Mouse (Mus musculus): ENCODE measurements around the gene Zfp655. TPM values are rescaled to one million over a fixed set of nuclear protein-coding genes. Genes with fewer than 3 reads are reported as not detected.

Gene Zfp655
- polyA plus RNA-seq, 1 experiment, result 8.6 TPM

GRCm38 (mm10) chr5:145211340-145211739 is 20.2 kb upstream of the Zfp655 start:
- Histone ChIP-seq H3K4me1 (ENCODE audit: control insufficient read depth, insufficient read depth, insufficient read length, low read length) (no peaks in the 10 kb centered on the region), H3K27me3 (ENCODE audit: control insufficient read depth, insufficient read depth, low read length) (no peaks in the 10 kb centered on the region), H3K4me3 (ENCODE audit: low read depth, low read length) (no peak overlapping the region), H3K36me3 (ENCODE audit: control insufficient read depth, insufficient read depth, low read length) (peaks cover 13% of the 10 kb centered on the region), H3K27ac (ENCODE audit: insufficient read depth, low read depth, low read length) (no peak overlapping the region)
- WGBS, result 93% methylated on average over 4 of the region's 4 CpGs
- TF ChIP-seq CTCF (IDR thresholded peaks at IDR 0.05; ENCODE audit: extremely low read depth, insufficient read length, insufficient replicate concordance, low read depth, low read length) (no peak), POLR2A (IDR thresholded peaks at IDR 0.05; ENCODE audit: low read depth, low read length) (no peak)

DNA sequence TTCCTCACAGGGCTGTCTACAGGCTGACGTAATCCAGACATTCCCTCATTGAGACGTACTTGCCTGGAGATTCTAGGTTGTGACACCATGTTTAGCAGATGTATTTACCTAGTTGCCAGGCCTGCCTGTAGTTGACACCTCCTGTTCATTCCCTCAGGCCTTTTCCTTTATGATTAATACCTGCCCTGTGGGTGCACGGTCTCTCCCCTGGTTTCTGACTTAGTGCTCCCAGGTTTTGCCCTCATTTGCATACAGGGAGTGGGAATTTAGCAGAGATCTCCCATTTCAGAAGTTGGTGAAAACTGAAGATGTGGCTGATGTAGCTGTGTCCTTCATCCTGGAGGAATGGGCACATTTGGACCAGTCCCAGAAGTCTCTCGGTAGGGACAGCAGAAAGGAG is 19.3 kb upstream of the Zfp655 start:
- 90% methylated on average over 4 of the region's 4 CpGs for WGBS
- no peak for TF ChIP-seq POLR2A (IDR thresholded peaks at IDR 0.05; ENCODE audit: low read depth, low read length)
- no peak for TF ChIP-seq CTCF (IDR thresholded peaks at IDR 0.05; ENCODE audit: extremely low read depth, insufficient read length, insufficient replicate concordance, low read depth, low read length)

GRCm38 (mm10) chr5:145213505-145213904 is 18.0 kb upstream of the Zfp655 start:
- Histone ChIP-seq H3K27ac (ENCODE audit: insufficient read depth, low read depth, low read length) (no peak overlapping the region), H3K4me3 (ENCODE audit: low read depth, low read length) (no peak overlapping the region), H3K4me1 (ENCODE audit: control insufficient read depth, insufficient read depth, insufficient read length, low read length) (peaks cover 5% of the 10 kb centered on the region), H3K36me3 (ENCODE audit: control insufficient read depth, insufficient read depth, low read length) (peaks cover 16% of the 10 kb centered on the region), H3K27me3 (ENCODE audit: control insufficient read depth, insufficient read depth, low read length) (no peaks in the 10 kb centered on the region)
- TF ChIP-seq CTCF (IDR thresholded peaks at IDR 0.05; ENCODE audit: extremely low read depth, insufficient read length, insufficient replicate concordance, low read depth, low read length), result no peak
- TF ChIP-seq POLR2A (IDR thresholded peaks at IDR 0.05; ENCODE audit: low read depth, low read length), result no peak
- 88% methylated on average over 3 of the region's 3 CpGs for WGBS

More for the DNA sequence above, 19.3 kb upstream of the Zfp655 start:
- Histone ChIP-seq H3K4me3 (ENCODE audit: low read depth, low read length) (no peak overlapping the region), H3K36me3 (ENCODE audit: control insufficient read depth, insufficient read depth, low read length) (peaks cover 12% of the 10 kb centered on the region), H3K27me3 (ENCODE audit: control insufficient read depth, insufficient read depth, low read length) (no peaks in the 10 kb centered on the region), H3K4me1 (ENCODE audit: control insufficient read depth, insufficient read depth, insufficient read length, low read length) (no peaks in the 10 kb centered on the region), H3K27ac (ENCODE audit: insufficient read depth, low read depth, low read length) (no peak overlapping the region)

DNA sequence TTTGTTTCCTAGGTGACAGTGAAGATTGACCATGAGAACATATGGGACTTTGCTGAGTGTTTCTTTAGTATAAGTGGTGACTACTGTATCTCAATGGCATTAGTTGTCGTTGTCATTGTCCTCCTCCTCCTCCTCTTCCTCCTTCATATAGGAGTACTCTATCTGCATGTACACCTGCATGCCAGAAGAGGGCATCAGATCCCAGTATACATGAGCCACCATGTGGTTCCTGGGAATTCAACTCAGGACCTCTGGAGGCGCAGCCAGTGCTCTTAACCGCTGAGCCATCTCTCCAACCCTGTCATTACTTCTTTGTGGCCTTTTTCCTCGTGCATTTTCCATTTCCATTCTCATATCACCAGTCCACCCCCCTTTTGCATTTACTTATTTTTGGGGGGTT is 16.8 kb upstream of the Zfp655 start:
- Histone ChIP-seq H3K4me3 (ENCODE audit: low read depth, low read length) (no peak overlapping the region), H3K27me3 (ENCODE audit: control insufficient read depth, insufficient read depth, low read length) (no peaks in the 10 kb centered on the region), H3K4me1 (ENCODE audit: control insufficient read depth, insufficient read depth, insufficient read length, low read length) (peaks cover 5% of the 10 kb centered on the region), H3K36me3 (ENCODE audit: control insufficient read depth, insufficient read depth, low read length) (peaks cover 19% of the 10 kb centered on the region), H3K27ac (ENCODE audit: insufficient read depth, low read depth, low read length) (no peak overlapping the region)
- WGBS, result 56% methylated on average over 4 of the region's 4 CpGs
- TF ChIP-seq POLR2A (IDR thresholded peaks at IDR 0.05; ENCODE audit: low read depth, low read length), result no peak
- TF ChIP-seq CTCF (IDR thresholded peaks at IDR 0.05; ENCODE audit: extremely low read depth, insufficient read length, insufficient replicate concordance, low read depth, low read length), result peak; percentile 38; the same call in 1 of the 2 replicates

GRCm38 (mm10) chr5:145217746-145218145 is 13.8 kb upstream of the Zfp655 start:
- no peak for TF ChIP-seq POLR2A (IDR thresholded peaks at IDR 0.05; ENCODE audit: low read depth, low read length)
- TF ChIP-seq CTCF (IDR thresholded peaks at IDR 0.05; ENCODE audit: extremely low read depth, insufficient read length, insufficient replicate concordance, low read depth, low read length), result no peak
- 26% methylated on average over 6 of the region's 6 CpGs for WGBS
- Histone ChIP-seq H3K27me3 (ENCODE audit: control insufficient read depth, insufficient read depth, low read length) (no peaks in the 10 kb centered on the region), H3K4me1 (ENCODE audit: control insufficient read depth, insufficient read depth, insufficient read length, low read length) (peaks cover 9% of the 10 kb centered on the region), H3K36me3 (ENCODE audit: control insufficient read depth, insufficient read depth, low read length) (peaks cover 31% of the 10 kb centered on the region), H3K4me3 (ENCODE audit: low read depth, low read length) (no peak overlapping the region), H3K27ac (ENCODE audit: insufficient read depth, low read depth, low read length) (peak overlapping the region; percentile 64)

- Histone ChIP-seq H3K27me3 (ENCODE audit: control insufficient read depth, insufficient read depth, low read length) (no peaks in the 10 kb centered on the region), H3K4me1 (ENCODE audit: control insufficient read depth, insufficient read depth, insufficient read length, low read length) (peaks cover 11% of the 10 kb centered on the region), H3K36me3 (ENCODE audit: control insufficient read depth, insufficient read depth, low read length) (peaks cover 29% of the 10 kb centered on the region), H3K27ac (ENCODE audit: insufficient read depth, low read depth, low read length) (peak overlapping the region; percentile 64), H3K4me3 (ENCODE audit: low read depth, low read length) (no peak overlapping the region)
- no peak for TF ChIP-seq POLR2A (IDR thresholded peaks at IDR 0.05; ENCODE audit: low read depth, low read length)
- no peak for TF ChIP-seq CTCF (IDR thresholded peaks at IDR 0.05; ENCODE audit: extremely low read depth, insufficient read length, insufficient replicate concordance, low read depth, low read length)
- WGBS, result 91% methylated on average over 21 of the region's 21 CpGs
Measured at GRCm38 (mm10) chr5:145218206-145218605, 13.3 kb upstream of the Zfp655 start.

GRCm38 (mm10) chr5:145218671-145219070 is 12.8 kb upstream of the Zfp655 start:
- H3K4me3 ChIP-seq (ENCODE audit: low read depth, low read length), result no peak overlapping the region
- peaks cover 29% of the 10 kb centered on the region for H3K36me3 ChIP-seq (ENCODE audit: control insufficient read depth, insufficient read depth, low read length)
- H3K4me1 ChIP-seq (ENCODE audit: control insufficient read depth, insufficient read depth, insufficient read length, low read length), result peaks cover 15% of the 10 kb centered on the region
- H3K27ac ChIP-seq (ENCODE audit: insufficient read depth, low read depth, low read length), result no peak overlapping the region
- TF ChIP-seq POLR2A (IDR thresholded peaks at IDR 0.05; ENCODE audit: low read depth, low read length), result no peak
- no peak for TF ChIP-seq CTCF (IDR thresholded peaks at IDR 0.05; ENCODE audit: extremely low read depth, insufficient read length, insufficient replicate concordance, low read depth, low read length)
- no peaks in the 10 kb centered on the region for H3K27me3 ChIP-seq (ENCODE audit: control insufficient read depth, insufficient read depth, low read length)
- 94% methylated on average over 20 of the region's 20 CpGs for WGBS

All from small intestine, adult 2 months (tissue).